In the genomic region with DNA sequence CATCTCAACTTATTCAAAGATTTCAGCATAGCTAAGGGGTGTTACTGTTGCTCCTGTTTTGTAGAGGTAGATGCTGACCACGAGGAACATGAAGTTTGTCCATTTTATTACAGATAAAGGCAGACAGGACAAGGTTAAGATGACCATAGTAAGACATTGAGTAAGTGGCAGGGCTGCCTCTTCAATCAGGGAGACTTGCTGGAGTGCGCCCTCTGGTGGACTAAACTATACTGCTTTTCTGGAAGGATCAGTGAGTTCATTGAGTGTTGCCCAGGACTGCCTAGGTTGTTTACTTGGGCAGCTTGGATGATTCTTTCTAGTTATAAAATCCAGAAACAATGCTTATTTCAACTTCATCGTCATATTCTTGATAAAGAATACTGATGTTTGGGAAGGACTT, we compare ENCODE assay signal across 8 mouse cellular contexts. TPM values are rescaled to one million over a fixed set of nuclear protein-coding genes. Genes with fewer than 3 reads are reported as not detected.
A peak's percentile ranks its signal among the peaks of the same experiment; 100 is the strongest.
DNase-seq lines count a peak whose midpoint lies in the region; ATAC-seq lines count a peak whose summit lies in the region.

No protein-coding gene starts in this region.

- no peaks in the 10 kb centered on the region for H3K4me1 ChIP-seq in liver, embryonic 13.5 days (replicated peaks)

- 7% methylated on average over 3 of the region's 3 CpGs for WGBS in liver, embryonic 13.5 days (ENCODE audit: insufficient replicate concordance)

- no peak overlapping the region for H3K9ac ChIP-seq in liver, embryonic 13.5 days

- H3K4me2 ChIP-seq in liver, embryonic 13.5 days, result no peak overlapping the region

- ATAC-seq in liver, embryonic 13.5 days (ENCODE audit: low read depth), result no peak

- no peak overlapping the region for H3K27ac ChIP-seq in liver, embryonic 13.5 days

- H3K36me3 ChIP-seq in liver, embryonic 13.5 days, result no peaks in the 10 kb centered on the region

- no peaks in the 10 kb centered on the region for H3K27me3 ChIP-seq in liver, embryonic 13.5 days

- no peak overlapping the region for H3K4me3 ChIP-seq in liver, embryonic 13.5 days (replicated peaks)

- H3K9me3 ChIP-seq in liver, embryonic 13.5 days (replicated peaks), result no peaks in the 10 kb centered on the region

- DNase-seq in CD8-positive naive resting alpha-beta T cell, adult 2 months (ENCODE audit: low read depth in 2 of 2, low spot score in 2 of 2), result peak; percentile 18 to 21
- peak; percentile 90 for DNase-seq in adipocyte (ENCODE audit: low spot score)
- peak; percentile 58 to 76 for DNase-seq in cerebellum, postnatal 4 days (ENCODE audit: low spot score in 2 of 2)
- peak; percentile 75 for DNase-seq in gastrocnemius, postnatal 10 days
- peak; percentile 84 for DNase-seq in kidney, postnatal 10 days
- peak; percentile 22 for DNase-seq in liver, embryonic 13.5 days
- peak; percentile 79 for DNase-seq in ovary, postnatal 14 days (ENCODE audit: low spot score)
- peak; percentile 73 for DNase-seq in thymus, postnatal 4 days

RNA-seq across cellular contexts. Expression of a gene that starts 47.1 kb away (rescaled TPM):
- 1 to 10 TPM; 3.0 to 3.5 TPM for total RNA-seq in gastrocnemius, postnatal 10 days (2021)
- polyA plus RNA-seq in liver, embryonic 13.5 days (2015; fragmentation: Nextera tagmentation; extraction: Ambion mirVana), result 0.24 and 0.34 TPM in 2 replicates

RNA-seq across cellular contexts. Expression of a gene that starts 56.5 kb away (rescaled TPM):
- total RNA-seq in gastrocnemius, postnatal 10 days (2021), result not detected
- not detected in 2 replicates for polyA plus RNA-seq in liver, embryonic 13.5 days (2015; fragmentation: Nextera tagmentation; extraction: Ambion mirVana)

Comparison
In these comparisons a context has a peak if more than half of its experiments do, and no peak if none do; other contexts are left out.
1. DNase-seq: peak in every context shown above with its lines; median percentile 90 in adipocyte; 84 in kidney, postnatal 10 days; 79 in ovary, postnatal 14 days; 75 in gastrocnemius, postnatal 10 days; 73 in thymus, postnatal 4 days; 67 in cerebellum, postnatal 4 days; 22 in liver, embryonic 13.5 days; 20 in CD8-positive naive resting alpha-beta T cell, adult 2 months.